Mouse (Mus musculus): ENCODE results near the gene Mpzl3. TPM values are rescaled to one million over a fixed set of nuclear protein-coding genes. Genes with fewer than 3 reads are reported as not detected.

The Mpzl3 gene
- polyA plus RNA-seq, 1 experiment from 2014 or later = 4.0 TPM

Other genes with a start within 250 kb of the Mpzl3 start
- 12.0 and 12.3 TPM in 2 replicates for gene Kmt2a, start 173.9 kb upstream of the Mpzl3 start, polyA plus RNA-seq (2014; fragmentation: Nextera tagmentation; extraction: Ambion mirVana)
- 681 and 870 TPM in 2 replicates for gene Atp5l, start 134.4 kb upstream of the Mpzl3 start, polyA plus RNA-seq (2014; fragmentation: Nextera tagmentation; extraction: Ambion mirVana)
- gene Ube4a, start 89.6 kb upstream of the Mpzl3 start, polyA plus RNA-seq (2014; fragmentation: Nextera tagmentation; extraction: Ambion mirVana) = 25.5 and 30.3 TPM in 2 replicates
- 0.47 and 0.67 TPM in 2 replicates for gene Cd3g, start 74.8 kb upstream of the Mpzl3 start, polyA plus RNA-seq (2014; fragmentation: Nextera tagmentation; extraction: Ambion mirVana)
- not detected in 2 replicates for gene Cd3d, start 73.4 kb upstream of the Mpzl3 start, polyA plus RNA-seq (2014; fragmentation: Nextera tagmentation; extraction: Ambion mirVana)
- 0.10 and 0.25 TPM in 2 replicates for gene Cd3e, start 45.6 kb upstream of the Mpzl3 start, polyA plus RNA-seq (2014; fragmentation: Nextera tagmentation; extraction: Ambion mirVana)
- 11.6 and 13.3 TPM in 2 replicates for gene Mpzl2, start 15.4 kb upstream of the Mpzl3 start, polyA plus RNA-seq (2014; fragmentation: Nextera tagmentation; extraction: Ambion mirVana)
- 0.21 and 0.50 TPM in 2 replicates for gene Jaml, start 24.0 kb downstream of the Mpzl3 start, polyA plus RNA-seq (2014; fragmentation: Nextera tagmentation; extraction: Ambion mirVana)
- 2.4 TPM in 2 replicates for gene Scn2b, start 62.6 kb downstream of the Mpzl3 start, polyA plus RNA-seq (2014; fragmentation: Nextera tagmentation; extraction: Ambion mirVana)
- 0.13 and 0.19 TPM in 2 replicates for gene Scn4b, start 83.2 kb downstream of the Mpzl3 start, polyA plus RNA-seq (2014; fragmentation: Nextera tagmentation; extraction: Ambion mirVana)
- gene BC049352, start 126.8 kb downstream of the Mpzl3 start, polyA plus RNA-seq (2014; fragmentation: Nextera tagmentation; extraction: Ambion mirVana) = 0.81 and 1.0 TPM in 2 replicates
- 4.3 and 5.2 TPM in 2 replicates for gene Tmprss4, start 148.9 kb downstream of the Mpzl3 start, polyA plus RNA-seq (2014; fragmentation: Nextera tagmentation; extraction: Ambion mirVana)
- gene Il10ra, start 214.0 kb downstream of the Mpzl3 start, polyA plus RNA-seq (2014; fragmentation: Nextera tagmentation; extraction: Ambion mirVana) = 1.2 TPM in 2 replicates